Mouse (Mus musculus): ENCODE data around the gene Wnt6. TPM values are rescaled to one million over a fixed set of nuclear protein-coding genes. Genes with fewer than 3 reads are reported as not detected.
A peak's percentile ranks its signal among the peaks of the same experiment; 100 is the strongest.

Wnt6 gene
- total and polyA plus RNA-seq, 2 experiments from 2014 or later, result 0.11 to 0.88 TPM

DNA sequence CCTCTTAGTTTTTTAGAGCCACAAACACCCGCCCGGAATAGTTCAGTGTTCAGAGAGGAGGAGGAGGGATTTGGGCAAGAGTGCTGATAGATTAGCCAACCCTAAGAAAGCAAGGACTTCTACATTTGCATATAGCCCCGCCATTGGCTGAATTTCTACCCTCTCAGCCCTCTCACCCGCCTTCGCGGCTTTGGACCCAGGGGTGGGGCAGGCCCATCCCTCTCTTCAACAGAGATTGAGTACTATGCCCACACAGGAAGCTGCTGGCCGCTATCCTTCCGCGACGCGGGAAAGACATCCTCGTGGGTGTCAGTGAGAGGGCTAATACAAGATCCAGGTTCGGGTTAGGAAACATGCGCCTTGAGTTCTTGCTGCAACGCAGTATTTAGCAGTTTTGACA, 1.4 kb downstream of the Wnt6 start:
- DNase-seq (ENCODE audit: low spot score), result peak; percentile 87
- ATAC-seq (ENCODE audit: insufficient read depth, low read depth), result peak; percentile 89
- Histone ChIP-seq H3K36me3 (replicated peaks; ENCODE audit: control insufficient read depth, insufficient read depth, low read length) (no peaks in the 10 kb centered on the region), H3K27me3 (ENCODE audit: control insufficient read depth, insufficient read depth, low read length) (peaks cover 71% of the 10 kb centered on the region), H3K4me1 (ENCODE audit: control insufficient read depth, insufficient read depth) (peaks cover 17% of the 10 kb centered on the region), H3K27ac (ENCODE audit: low read depth) (no peak overlapping the region), H3K9me3 (replicated peaks; ENCODE audit: control insufficient read depth, low read length) (no peaks in the 10 kb centered on the region), H3K9ac (replicated peaks; ENCODE audit: low read depth, low read length) (no peak overlapping the region), H3K4me2 (ENCODE audit: low read depth, low read length) (peak overlapping the region; percentile 96), H3K4me3 (ENCODE audit: low read depth, low read length) (peak overlapping the region; percentile 53)
- TF ChIP-seq EP300 (IDR thresholded peaks at IDR 0.05; ENCODE audit: low read depth) (no peak), CTCF (IDR thresholded peaks at IDR 0.05; ENCODE audit: low read depth) (no peak)
- 2% methylated on average over 15 of the region's 15 CpGs for WGBS

GRCm38 (mm10) chr1:74774062-74774461, 2.4 kb downstream of the Wnt6 start:
- WGBS, result 24% methylated on average over 7 of the region's 7 CpGs

GRCm38 (mm10) chr1:74775816-74776215, 4.1 kb downstream of the Wnt6 start:
- ATAC-seq (ENCODE audit: insufficient read depth, low read depth) (no peak), DNase-seq (ENCODE audit: low spot score) (no peak)
- 11% methylated on average over 5 of the region's 5 CpGs for WGBS
- H3K36me3 ChIP-seq (replicated peaks; ENCODE audit: control insufficient read depth, insufficient read depth, low read length), result no peaks in the 10 kb centered on the region
- no peak overlapping the region for H3K4me2 ChIP-seq (ENCODE audit: low read depth, low read length)
- TF ChIP-seq CTCF (IDR thresholded peaks at IDR 0.05; ENCODE audit: low read depth) (peak; percentile 5; the same call in 1 of the 2 replicates), EP300 (IDR thresholded peaks at IDR 0.05; ENCODE audit: low read depth) (no peak)
- peaks cover 63% of the 10 kb centered on the region for H3K27me3 ChIP-seq (ENCODE audit: control insufficient read depth, insufficient read depth, low read length)
- peaks cover 17% of the 10 kb centered on the region for H3K4me1 ChIP-seq (ENCODE audit: control insufficient read depth, insufficient read depth)
- H3K9me3 ChIP-seq (replicated peaks; ENCODE audit: control insufficient read depth, low read length), result no peaks in the 10 kb centered on the region
- no peak overlapping the region for H3K4me3 ChIP-seq (ENCODE audit: low read depth, low read length)
- no peak overlapping the region for H3K9ac ChIP-seq (replicated peaks; ENCODE audit: low read depth, low read length)
- H3K27ac ChIP-seq (ENCODE audit: low read depth), result no peak overlapping the region

More at GRCm38 (mm10) chr1:74774062-74774461, 2.4 kb downstream of the Wnt6 start:
- no peak overlapping the region for H3K4me3 ChIP-seq (ENCODE audit: low read depth, low read length)
- ATAC-seq (ENCODE audit: insufficient read depth, low read depth) (no peak), DNase-seq (ENCODE audit: low spot score) (no peak)
- TF ChIP-seq CTCF (IDR thresholded peaks at IDR 0.05; ENCODE audit: low read depth), result no peak
- TF ChIP-seq EP300 (IDR thresholded peaks at IDR 0.05; ENCODE audit: low read depth), result no peak
- no peak overlapping the region for H3K9ac ChIP-seq (replicated peaks; ENCODE audit: low read depth, low read length)
- H3K36me3 ChIP-seq (replicated peaks; ENCODE audit: control insufficient read depth, insufficient read depth, low read length), result no peaks in the 10 kb centered on the region
- no peak overlapping the region for H3K4me2 ChIP-seq (ENCODE audit: low read depth, low read length)
- peaks cover 71% of the 10 kb centered on the region for H3K27me3 ChIP-seq (ENCODE audit: control insufficient read depth, insufficient read depth, low read length)
- no peaks in the 10 kb centered on the region for H3K9me3 ChIP-seq (replicated peaks; ENCODE audit: control insufficient read depth, low read length)
- H3K27ac ChIP-seq (ENCODE audit: low read depth), result no peak overlapping the region
- peaks cover 17% of the 10 kb centered on the region for H3K4me1 ChIP-seq (ENCODE audit: control insufficient read depth, insufficient read depth)

DNA sequence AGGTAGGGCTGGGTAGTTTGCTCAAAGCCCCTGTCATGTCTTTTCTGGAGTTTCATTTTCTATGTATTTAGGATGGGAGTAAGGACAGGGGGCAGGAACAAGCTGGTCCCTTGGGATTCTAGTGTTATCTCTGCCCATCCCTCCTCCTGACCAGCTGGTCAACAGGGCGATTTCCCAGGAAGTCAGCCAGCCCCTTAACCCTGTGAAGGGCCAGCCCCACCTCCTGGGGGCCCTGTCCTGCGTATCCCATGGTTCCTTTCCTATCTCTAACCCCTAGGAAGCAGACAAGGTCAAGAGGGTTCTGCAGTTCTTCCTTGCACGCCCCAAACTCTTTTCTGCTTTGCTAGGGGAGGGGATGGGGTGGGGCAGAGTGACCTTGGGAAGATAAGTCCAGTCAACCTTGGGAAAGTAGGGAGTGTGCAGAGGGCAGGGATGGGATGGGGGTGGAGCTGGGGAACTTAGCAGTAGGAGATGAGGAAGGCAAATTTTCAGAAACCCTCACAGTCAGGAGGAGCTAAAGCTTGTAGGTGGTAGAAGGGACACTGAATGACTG, 7.3 kb downstream of the Wnt6 start:
- Histone ChIP-seq H3K4me1 (ENCODE audit: control insufficient read depth, insufficient read depth) (no peaks in the 10 kb centered on the region; the same call in 1 of the 2 replicates), H3K36me3 (replicated peaks; ENCODE audit: control insufficient read depth, insufficient read depth, low read length) (no peaks in the 10 kb centered on the region), H3K4me2 (ENCODE audit: low read depth, low read length) (no peak overlapping the region), H3K9ac (replicated peaks; ENCODE audit: low read depth, low read length) (no peak overlapping the region), H3K27ac (ENCODE audit: low read depth) (no peak overlapping the region), H3K9me3 (replicated peaks; ENCODE audit: control insufficient read depth, low read length) (no peaks in the 10 kb centered on the region), H3K27me3 (ENCODE audit: control insufficient read depth, insufficient read depth, low read length) (peaks cover 65% of the 10 kb centered on the region), H3K4me3 (ENCODE audit: low read depth, low read length) (no peak overlapping the region)
- TF ChIP-seq EP300 (IDR thresholded peaks at IDR 0.05; ENCODE audit: low read depth), result no peak
- DNase-seq (ENCODE audit: low spot score), result no peak
- WGBS, result 30% methylated on average over 3 of the region's 3 CpGs
- ATAC-seq (ENCODE audit: insufficient read depth, low read depth), result no peak

- TF ChIP-seq EP300 (IDR thresholded peaks at IDR 0.05; ENCODE audit: low read depth) (no peak), CTCF (IDR thresholded peaks at IDR 0.05; ENCODE audit: low read depth) (no peak)
These were observed 10.4 kb downstream of the Wnt6 start for GRCm38 (mm10) chr1:74782045-74782444.

GRCm38 (mm10) chr1:74783554-74783953, 11.9 kb downstream of the Wnt6 start:
- no peaks in the 10 kb centered on the region for H3K9me3 ChIP-seq (replicated peaks; ENCODE audit: control insufficient read depth, low read length)
- H3K9ac ChIP-seq (replicated peaks; ENCODE audit: low read depth, low read length), result no peak overlapping the region
- ATAC-seq (ENCODE audit: insufficient read depth, low read depth) (no peak), DNase-seq (ENCODE audit: low spot score) (no peak)
- H3K4me1 ChIP-seq (ENCODE audit: control insufficient read depth, insufficient read depth), result no peaks in the 10 kb centered on the region; the same call in 1 of the 2 replicates
- H3K27ac ChIP-seq (ENCODE audit: low read depth), result no peak overlapping the region
- peak overlapping the region; percentile 65 for H3K4me2 ChIP-seq (ENCODE audit: low read depth, low read length)
- WGBS, result 8% methylated on average over 13 of the region's 13 CpGs
- H3K4me3 ChIP-seq (ENCODE audit: low read depth, low read length), result peak overlapping the region; percentile 48
- TF ChIP-seq EP300 (IDR thresholded peaks at IDR 0.05; ENCODE audit: low read depth) (no peak), CTCF (IDR thresholded peaks at IDR 0.05; ENCODE audit: low read depth) (no peak)
- H3K36me3 ChIP-seq (replicated peaks; ENCODE audit: control insufficient read depth, insufficient read depth, low read length), result no peaks in the 10 kb centered on the region
- peaks cover 87% of the 10 kb centered on the region for H3K27me3 ChIP-seq (ENCODE audit: control insufficient read depth, insufficient read depth, low read length)

More at GRCm38 (mm10) chr1:74782045-74782444, 10.4 kb downstream of the Wnt6 start:
- H3K36me3 ChIP-seq (replicated peaks; ENCODE audit: control insufficient read depth, insufficient read depth, low read length), result no peaks in the 10 kb centered on the region
- H3K27me3 ChIP-seq (ENCODE audit: control insufficient read depth, insufficient read depth, low read length), result peaks cover 72% of the 10 kb centered on the region
- WGBS, result 29% methylated on average over 14 of the region's 14 CpGs
- H3K4me3 ChIP-seq (ENCODE audit: low read depth, low read length), result no peak overlapping the region
- H3K4me1 ChIP-seq (ENCODE audit: control insufficient read depth, insufficient read depth), result no peaks in the 10 kb centered on the region; the same call in 1 of the 2 replicates
- no peaks in the 10 kb centered on the region for H3K9me3 ChIP-seq (replicated peaks; ENCODE audit: control insufficient read depth, low read length)
- H3K4me2 ChIP-seq (ENCODE audit: low read depth, low read length), result no peak overlapping the region
- ATAC-seq (ENCODE audit: insufficient read depth, low read depth) (no peak; the same call in 1 of the 2 replicates), DNase-seq (ENCODE audit: low spot score) (no peak)
- H3K27ac ChIP-seq (ENCODE audit: low read depth), result no peak overlapping the region
- H3K9ac ChIP-seq (replicated peaks; ENCODE audit: low read depth, low read length), result no peak overlapping the region

Measured in heart, postnatal 0 days (tissue).